Mouse (Mus musculus) gastrocnemius, postnatal 25 days (tissue): ENCODE measurements at regions not wholly inside any gene's neighbourhood (a gene's known extent, or its start where the extent isn't known, plus 50 kb on each side); places are given as distances from the start of the nearest gene placed in this dataset.

Experiments
- DNase-seq: peaks from one replicate; pipeline ENCODE4 v3.0.0; 2022

DNA sequence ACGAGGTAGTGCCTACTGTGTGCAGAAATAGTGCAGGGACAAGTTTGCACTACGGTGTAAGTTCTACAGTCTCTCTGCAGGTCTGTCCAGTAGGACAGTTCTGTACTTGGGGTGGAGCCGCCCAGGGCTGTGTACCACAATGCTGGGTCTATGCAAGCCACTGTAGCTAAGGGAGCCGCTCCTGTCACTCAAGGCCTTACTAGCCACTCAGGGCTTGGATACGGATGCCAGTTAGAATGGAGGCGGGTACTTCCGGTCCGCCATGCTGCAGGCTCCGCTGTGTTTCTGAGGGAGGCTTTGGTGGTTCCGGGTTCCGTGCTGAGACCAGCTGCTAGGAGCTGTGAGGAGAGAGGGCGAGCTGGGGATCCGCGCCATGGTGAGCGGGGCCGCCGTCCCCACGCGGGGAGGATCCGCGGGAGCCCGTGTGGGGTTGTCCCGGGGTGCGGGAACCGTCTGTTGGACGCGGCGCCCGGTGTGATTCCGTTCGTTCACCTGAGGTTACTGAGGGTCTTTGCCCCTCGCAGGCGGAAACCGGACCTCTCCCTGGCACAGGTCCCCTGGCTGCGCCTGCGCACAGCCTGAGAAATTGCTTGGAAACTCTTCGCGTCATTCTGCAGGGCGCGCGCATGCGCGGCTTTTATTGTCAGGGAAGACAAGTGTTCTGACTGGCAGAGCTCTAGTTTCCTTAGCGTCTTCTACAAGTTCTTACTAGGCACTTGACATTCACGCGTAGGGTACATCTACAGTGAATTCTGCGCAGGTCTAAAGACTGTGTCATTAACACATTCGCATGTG is 51.0 kb upstream of the Zfp873 start:
- DNase-seq: peak; percentile 32
